Mouse (Mus musculus) C2C12 (cell line): ENCODE results near the gene Kcns1. TPM values are rescaled to one million over a fixed set of nuclear protein-coding genes. Genes with fewer than 3 reads are reported as not detected.
"Not testable (repeated sequence)": the region's sequence is repeated elsewhere in the genome, so short reads cannot be mapped to it uniquely, and the experiment has no call there.

Experiments used
- H3K27me3 ChIP-seq: one replicate; pipeline ENCODE4 v1.6.1; 2011; ENCODE audit not compliant: control insufficient read depth, insufficient read depth, insufficient read length
- H3K36me3 ChIP-seq: one replicate; pipeline ENCODE4 v1.6.1; 2011; ENCODE audit not compliant: control insufficient read depth, insufficient read depth
- H3K4me3 ChIP-seq: one replicate; pipeline ENCODE4 v1.5.1; 2011; ENCODE audit warnings: mild to moderate bottlenecking, control low read depth; ENCODE audit not compliant: poor library complexity, insufficient read depth, severe bottlenecking
- H3K79me2 ChIP-seq: one replicate; pipeline ENCODE4 v1.6.1; 2011; ENCODE audit not compliant: control insufficient read depth, insufficient read depth
- H3K79me3 ChIP-seq: one replicate; pipeline ENCODE4 v1.6.1; 2011; ENCODE audit warnings: low read depth, control low read depth
- H3ac ChIP-seq: one replicate; pipeline ENCODE3; 2011; ENCODE audit warnings: low read depth; ENCODE audit not compliant: control insufficient read depth, insufficient read length
- CEBPB ChIP-seq: IDR thresholded peaks from one replicate; pipeline ENCODE4 v1.6.1; 2011; ENCODE audit warnings: low read depth, mild to moderate bottlenecking, control low read depth, moderate library complexity
- CTCF ChIP-seq: IDR thresholded peaks from one replicate; pipeline ENCODE4 v1.5.1; 2011; ENCODE audit not compliant: control insufficient read depth, insufficient read depth, insufficient read length
- FOSL1 ChIP-seq: IDR thresholded peaks from one replicate; pipeline ENCODE4 v1.8.0; 2011; ENCODE audit warnings: mild to moderate bottlenecking, low read length; ENCODE audit not compliant: poor library complexity, insufficient read depth, severe bottlenecking
- MAX ChIP-seq: IDR thresholded peaks from one replicate; pipeline ENCODE4 v1.6.1; 2011; ENCODE audit warnings: mild to moderate bottlenecking, control low read depth
- MYOD1 ChIP-seq: IDR thresholded peaks from one replicate; pipeline ENCODE4 v1.6.1; 2011; ENCODE audit warnings: low read depth; ENCODE audit not compliant: control insufficient read depth, insufficient read length
- MYOG ChIP-seq: IDR thresholded peaks from one replicate; pipeline ENCODE4 v1.6.1; 2011; ENCODE audit not compliant: control insufficient read depth, insufficient read length; ENCODE audit errors: extremely low read depth
- USF1 ChIP-seq: IDR thresholded peaks from one replicate; pipeline ENCODE4 v1.6.1; 2011; ENCODE audit warnings: low read depth, mild to moderate bottlenecking, control low read depth, moderate library complexity
- long read RNA-seq, 2 experiments: library from polyadenylated mRNA; unstranded; transcript quantifications; one replicate each; pipeline ENCODE4 v2.0.0; 2019 to 2020
- polyA plus RNA-seq: library from polyadenylated mRNA; unstranded; fragments of >200 nt; fragmentation: generic; extraction: Trizol; gene quantifications from one replicate; pipeline ENCODE4 v1.2.1, GENCODE M21; 2012; ENCODE audit warnings: missing spikeins

Kcns1 gene
- not detected for polyA plus RNA-seq
- long read RNA-seq, experiment 1: 0 reads
- long read RNA-seq, experiment 2: 0 reads

DNA sequence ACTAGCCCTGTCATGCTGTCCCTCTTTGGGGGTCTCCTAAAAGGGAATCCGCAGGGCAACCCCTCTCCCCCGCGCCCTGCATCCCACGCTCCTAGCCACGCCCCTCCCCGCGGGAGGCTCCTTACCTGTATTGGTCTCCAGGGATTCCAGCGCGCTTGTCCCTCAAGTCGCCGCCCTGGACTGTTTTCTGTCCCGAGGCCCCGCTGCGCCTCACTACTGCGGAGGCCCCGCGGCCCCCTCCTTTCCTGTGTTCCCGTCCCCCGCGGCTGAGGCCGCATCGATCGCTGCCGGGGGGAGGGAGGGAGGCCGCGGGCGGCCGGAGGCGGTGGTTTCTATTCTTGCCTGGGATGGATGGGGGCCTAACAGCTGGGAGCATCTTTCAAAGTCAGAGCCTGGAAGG is at the start of gene Kcns1:
Gene Kcns1 (minus strand): TSS at position 212 of the 400 bp plus-strand sequence.
- H3K27me3 ChIP-seq: peaks cover 70% of the 10 kb centered on the region

DNA sequence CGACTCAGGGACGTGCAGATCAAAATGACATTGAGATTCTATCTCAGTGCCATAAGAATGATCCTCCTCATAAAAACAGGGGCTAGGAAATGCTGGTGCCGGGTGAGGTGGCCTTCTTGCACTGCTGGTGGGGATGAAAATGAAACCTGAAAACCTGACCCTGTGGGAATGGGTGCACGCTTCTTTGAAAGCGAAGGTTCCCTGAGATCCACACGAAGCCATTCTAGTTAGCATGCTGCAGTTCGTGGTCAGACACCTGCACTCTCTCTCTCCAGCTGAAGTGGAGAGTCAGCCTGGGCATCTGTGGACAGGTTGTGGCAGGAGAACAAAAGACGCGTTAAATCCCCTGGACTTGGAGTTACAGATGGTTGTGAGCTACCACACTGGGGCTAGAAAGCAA is 48.4 kb upstream of the Kcns1 start:
- no peak for TF ChIP-seq MYOD1
- TF ChIP-seq MAX: no peak
- no peak for TF ChIP-seq USF1
- TF ChIP-seq FOSL1: no peak
- no peak for TF ChIP-seq CEBPB
- Histone ChIP-seq H3K4me3 (no peak overlapping the region), H3K36me3 (no peaks in the 10 kb centered on the region), H3ac (no peak overlapping the region), H3K79me2 (no peaks in the 10 kb centered on the region), H3K79me3 (no peaks in the 10 kb centered on the region), H3K27me3 (peaks cover 58% of the 10 kb centered on the region)

More for the DNA sequence above, at the start of gene Kcns1:
- Histone ChIP-seq H3K79me2 (no peaks in the 10 kb centered on the region), H3K4me3 (no peak within 1 kb of the TSS), H3K79me3 (no peaks in the 10 kb centered on the region), H3ac (no peak within 1 kb of the TSS), H3K36me3 (no peaks in the 10 kb centered on the region)
- TF ChIP-seq MAX (no peak), MYOD1 (no peak), CTCF (no peak), MYOG (no peak), FOSL1 (no peak), CEBPB (no peak), USF1 (no peak)

DNA sequence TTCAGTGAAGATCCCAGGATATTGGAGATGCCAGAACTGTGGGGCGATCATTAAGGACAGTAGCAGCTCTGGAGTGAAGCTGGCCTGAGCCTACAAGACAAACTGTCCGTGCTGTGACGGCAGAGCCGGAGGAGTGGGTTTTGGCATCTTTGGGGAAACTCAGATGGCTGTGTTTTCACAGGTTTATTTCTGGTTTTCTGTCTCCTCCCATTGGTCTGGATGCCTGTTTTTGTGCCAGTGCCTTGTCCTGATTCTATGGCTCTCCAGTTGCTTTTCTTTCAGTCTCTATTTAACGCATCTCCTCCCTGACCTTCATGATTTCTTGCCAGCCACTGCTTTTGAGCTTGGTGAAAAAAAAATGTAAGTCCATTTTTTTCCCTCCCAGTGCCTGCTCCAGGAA is 41.8 kb upstream of the Kcns1 start:
- Histone ChIP-seq H3K4me3 (no peak overlapping the region), H3K79me3 (no peaks in the 10 kb centered on the region), H3K27me3 (peaks cover 41% of the 10 kb centered on the region), H3K79me2 (no peaks in the 10 kb centered on the region), H3K36me3 (no peaks in the 10 kb centered on the region), H3ac (no peak overlapping the region)
- TF ChIP-seq FOSL1 (no peak), CTCF (no peak), USF1 (no peak), MYOD1 (no peak), CEBPB (no peak), MYOG (no peak), MAX (no peak)

DNA sequence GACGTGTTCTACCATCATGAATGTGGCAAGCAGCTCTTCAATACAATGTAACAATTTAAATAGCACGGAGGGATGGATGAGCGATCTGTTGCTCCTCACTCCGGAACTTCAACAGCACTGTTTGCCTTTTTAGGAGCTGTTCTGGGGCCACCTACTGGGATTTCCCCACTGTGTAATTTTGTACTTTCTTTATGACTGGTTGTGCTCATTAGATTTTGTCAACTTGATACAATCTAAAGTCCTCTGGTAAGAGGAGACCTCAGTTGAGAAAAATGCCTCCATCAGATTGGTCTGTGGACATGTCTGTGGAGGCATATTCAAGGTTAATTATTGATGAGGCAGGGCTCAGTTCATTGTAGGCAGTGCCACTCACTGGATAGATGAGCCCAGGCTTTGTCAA is 40.0 kb upstream of the Kcns1 start:
- Histone ChIP-seq H3K79me3 (no peaks in the 10 kb centered on the region), H3K4me3 (no peak overlapping the region), H3K27me3 (peaks cover 43% of the 10 kb centered on the region), H3K36me3 (no peaks in the 10 kb centered on the region), H3ac (no peak overlapping the region), H3K79me2 (no peaks in the 10 kb centered on the region)
- TF ChIP-seq MAX (no peak), MYOG (no peak), FOSL1 (no peak), CTCF (no peak), CEBPB (no peak), USF1 (no peak), MYOD1 (no peak)

DNA sequence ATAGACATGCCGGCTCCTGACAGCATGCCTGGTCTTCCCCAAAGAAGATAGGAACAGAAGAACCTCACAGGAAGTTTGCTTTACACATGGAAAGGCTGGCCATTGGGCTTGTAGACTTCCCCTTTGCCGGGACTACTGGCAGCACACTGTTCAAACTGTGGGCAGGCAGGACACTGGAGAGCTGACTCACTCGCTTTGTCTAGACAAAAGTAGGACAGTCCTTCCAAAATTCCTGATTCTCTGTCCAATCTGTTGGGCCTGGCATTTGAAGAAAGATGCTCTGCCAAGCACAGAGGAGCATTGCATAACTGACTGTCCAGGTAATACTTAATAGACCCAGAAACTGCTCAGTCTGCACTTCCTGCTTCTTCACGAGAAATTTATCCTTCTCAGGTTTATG is 35.8 kb upstream of the Kcns1 start:
- no peak for TF ChIP-seq MYOG
- no peak for TF ChIP-seq CTCF
- TF ChIP-seq USF1: no peak
- no peak for TF ChIP-seq MAX
- no peak for TF ChIP-seq MYOD1
- no peak for TF ChIP-seq CEBPB
- no peak for TF ChIP-seq FOSL1
- peaks cover 23% of the 10 kb centered on the region for H3K27me3 ChIP-seq

DNA sequence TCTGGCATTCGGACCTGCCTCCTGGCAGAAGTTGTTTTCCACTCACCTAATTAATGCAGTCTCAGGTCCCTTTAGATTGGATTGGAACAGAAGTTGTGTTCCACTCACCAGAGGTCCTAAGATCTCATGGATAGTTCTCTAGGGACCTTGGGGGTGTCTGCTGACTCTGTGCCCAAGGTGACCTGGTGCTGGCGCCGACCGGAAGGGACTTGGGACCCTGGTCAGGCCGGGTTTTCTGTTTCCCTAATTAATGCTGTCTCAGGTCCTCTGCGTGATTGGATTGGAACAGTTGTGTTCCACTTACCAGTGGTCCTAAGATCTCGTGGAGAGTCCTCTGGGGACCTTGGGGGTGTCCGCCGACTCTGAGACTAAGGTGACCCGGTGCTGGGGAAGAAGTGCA is 35.1 kb upstream of the Kcns1 start:
- H3K27me3 ChIP-seq: peaks cover 23% of the 10 kb centered on the region
- H3K4me3 ChIP-seq, H3K79me3 ChIP-seq, H3ac ChIP-seq, H3K79me2 ChIP-seq, H3K36me3 ChIP-seq: not testable (repeated sequence)

More for the DNA sequence above, 35.8 kb upstream of the Kcns1 start:
- Histone ChIP-seq H3ac (no peak overlapping the region), H3K79me3 (no peaks in the 10 kb centered on the region), H3K4me3 (no peak overlapping the region), H3K36me3 (no peaks in the 10 kb centered on the region), H3K79me2 (no peaks in the 10 kb centered on the region)
